Mouse (Mus musculus) neural tube, embryonic 13.5 days (tissue): ENCODE measurements around the gene Myog. TPM values are rescaled to one million over a fixed set of nuclear protein-coding genes. Genes with fewer than 3 reads are reported as not detected.

ENCODE experiments used
- ATAC-seq: fragments of 200-750 bp; cut with Nextera tagmentation; 2 replicates; pipeline ENCODE4 v1.8.0; 2017; ENCODE audit warnings: low read depth, mild to moderate bottlenecking, moderate TSS enrichment, moderate library complexity
- H3K27ac ChIP-seq: fragments of 300-500 bp; sonication (generic); replicated peaks from 2 replicates; pipeline ENCODE4 v1.5.1; 2015; ENCODE audit warnings: moderate library complexity, mild to moderate bottlenecking, inconsistent platforms
- H3K27me3 ChIP-seq: fragments of 300-500 bp; sonication (generic); 2 replicates; pipeline ENCODE4 v1.6.1; 2015; ENCODE audit warnings: mild to moderate bottlenecking, inconsistent platforms
- H3K36me3 ChIP-seq: fragments of 300-500 bp; sonication (generic); 2 replicates; pipeline ENCODE4 v1.6.1; 2015; ENCODE audit warnings: mild to moderate bottlenecking, inconsistent platforms
- H3K4me1 ChIP-seq: fragments of 300-500 bp; sonication (generic); replicated peaks from 2 replicates; pipeline ENCODE4 v1.6.1; 2015; ENCODE audit warnings: inconsistent platforms
- H3K4me2 ChIP-seq: fragments of 300-500 bp; sonication (generic); 2 replicates; pipeline ENCODE4 v1.6.1; 2015; ENCODE audit warnings: inconsistent platforms, mild to moderate bottlenecking, moderate library complexity
- H3K4me3 ChIP-seq: fragments of 300-500 bp; sonication (generic); 2 replicates; pipeline ENCODE4 v1.5.1; 2015; ENCODE audit warnings: mild to moderate bottlenecking, inconsistent platforms
- H3K9ac ChIP-seq: fragments of 300-500 bp; sonication (generic); 2 replicates; pipeline ENCODE4 v1.6.1; 2015; ENCODE audit warnings: moderate library complexity, mild to moderate bottlenecking, inconsistent platforms
- H3K9me3 ChIP-seq: fragments of 300-500 bp; sonication (generic); 2 replicates; pipeline ENCODE4 v1.6.1; 2016; ENCODE audit warnings: inconsistent platforms
- WGBS: fragments of 180-500 bp; shearing (Covaris S2); methylation state at CpG from one replicate; pipeline ENCODE4 v1.1.7; 2015; 5-methylcytosine and 5-hydroxymethylcytosine counted together
- polyA plus RNA-seq: library from polyadenylated mRNA; unstranded; fragments of >200 nt; fragmentation: Nextera tagmentation; extraction: Ambion mirVana; gene quantifications from 2 replicates; pipeline ENCODE4 v1.2.1, GENCODE M21; 2015

The Myog gene
- polyA plus RNA-seq, 1 experiment from 2014 or later: 5.2 TPM

GRCm38 (mm10) chr1:134290300-134290699 is 511 bp downstream of the Myog start:
- no peak overlapping the region for H3K4me3 ChIP-seq
- H3K9ac ChIP-seq: no peak overlapping the region
- H3K4me1 ChIP-seq: peaks cover 19% of the 10 kb centered on the region
- ATAC-seq: no peak
- H3K9me3 ChIP-seq: no peaks in the 10 kb centered on the region
- no peaks in the 10 kb centered on the region for H3K27me3 ChIP-seq
- H3K27ac ChIP-seq: no peak overlapping the region
- H3K36me3 ChIP-seq: no peaks in the 10 kb centered on the region
- WGBS: 93% methylated on average over 13 of the region's 13 CpGs
- H3K4me2 ChIP-seq: no peak overlapping the region

GRCm38 (mm10) chr1:134290909-134291308 is 1.1 kb downstream of the Myog start:
- no peaks in the 10 kb centered on the region for H3K27me3 ChIP-seq
- ATAC-seq: no peak
- H3K4me1 ChIP-seq: peaks cover 19% of the 10 kb centered on the region
- 70% methylated on average over 5 of the region's 5 CpGs for WGBS
- no peak overlapping the region for H3K4me3 ChIP-seq
- no peak overlapping the region for H3K27ac ChIP-seq
- H3K9ac ChIP-seq: no peak overlapping the region
- H3K4me2 ChIP-seq: no peak overlapping the region
- H3K9me3 ChIP-seq: no peaks in the 10 kb centered on the region
- no peaks in the 10 kb centered on the region for H3K36me3 ChIP-seq

- H3K27ac ChIP-seq: no peak overlapping the region
- H3K27me3 ChIP-seq: no peaks in the 10 kb centered on the region
- 74% methylated on average over 8 of the region's 8 CpGs for WGBS
- H3K4me2 ChIP-seq: no peak overlapping the region
- no peak overlapping the region for H3K9ac ChIP-seq
- no peak for ATAC-seq
- no peaks in the 10 kb centered on the region for H3K36me3 ChIP-seq
- no peak overlapping the region for H3K4me3 ChIP-seq
- H3K9me3 ChIP-seq: no peaks in the 10 kb centered on the region
- H3K4me1 ChIP-seq: peaks cover 19% of the 10 kb centered on the region
Measured at GRCm38 (mm10) chr1:134291555-134291954, 1.8 kb downstream of the Myog start.

GRCm38 (mm10) chr1:134292073-134292472 is 2.3 kb downstream of the Myog start:
- ATAC-seq: 0 out of 2 replicates have a peak, but pooled peaks have one; percentile 49
- Histone ChIP-seq H3K9ac (no peak overlapping the region), H3K36me3 (no peaks in the 10 kb centered on the region), H3K4me2 (no peak overlapping the region), H3K4me3 (no peak overlapping the region), H3K4me1 (peaks cover 19% of the 10 kb centered on the region), H3K27me3 (peaks cover 4% of the 10 kb centered on the region; the same call in 1 of the 2 replicates), H3K27ac (no peak overlapping the region), H3K9me3 (no peaks in the 10 kb centered on the region)
- WGBS: 27% methylated on average over 5 of the region's 5 CpGs

GRCm38 (mm10) chr1:134292601-134293000 is 2.8 kb downstream of the Myog start:
- 49% methylated on average over 9 of the region's 9 CpGs for WGBS
- Histone ChIP-seq H3K9ac (no peak overlapping the region), H3K4me1 (peaks cover 19% of the 10 kb centered on the region), H3K4me2 (no peak overlapping the region), H3K27ac (no peak overlapping the region), H3K27me3 (peaks cover 9% of the 10 kb centered on the region), H3K9me3 (no peaks in the 10 kb centered on the region), H3K36me3 (no peaks in the 10 kb centered on the region), H3K4me3 (no peak overlapping the region)
- no peak for ATAC-seq

GRCm38 (mm10) chr1:134293276-134293675 is 3.5 kb downstream of the Myog start:
- Histone ChIP-seq H3K4me1 (peaks cover 19% of the 10 kb centered on the region), H3K36me3 (no peaks in the 10 kb centered on the region), H3K9me3 (no peaks in the 10 kb centered on the region), H3K4me2 (no peak overlapping the region), H3K27me3 (peaks cover 16% of the 10 kb centered on the region), H3K27ac (no peak overlapping the region), H3K9ac (no peak overlapping the region), H3K4me3 (no peak overlapping the region)
- WGBS: 91% methylated on average over 7 of the region's 7 CpGs
- no peak for ATAC-seq

- 66% methylated on average over 3 of the region's 3 CpGs for WGBS
- Histone ChIP-seq H3K36me3 (no peaks in the 10 kb centered on the region), H3K9me3 (no peaks in the 10 kb centered on the region), H3K4me2 (no peak overlapping the region), H3K27me3 (peaks cover 23% of the 10 kb centered on the region), H3K9ac (no peak overlapping the region), H3K4me1 (peaks cover 25% of the 10 kb centered on the region), H3K4me3 (no peak overlapping the region), H3K27ac (no peak overlapping the region)
- no peak for ATAC-seq
Measured at GRCm38 (mm10) chr1:134293738-134294604, 4.2 kb downstream of the Myog start.

GRCm38 (mm10) chr1:134297265-134297664 is 7.5 kb downstream of the Myog start:
- no peak for ATAC-seq
- H3K27ac ChIP-seq: no peak overlapping the region
- H3K4me2 ChIP-seq: no peak overlapping the region
- no peak overlapping the region for H3K9ac ChIP-seq
- H3K4me3 ChIP-seq: no peak overlapping the region
- no peaks in the 10 kb centered on the region for H3K36me3 ChIP-seq
- peaks cover 44% of the 10 kb centered on the region for H3K27me3 ChIP-seq
- WGBS: 86% methylated on average over 8 of the region's 8 CpGs
- H3K9me3 ChIP-seq: no peaks in the 10 kb centered on the region
- H3K4me1 ChIP-seq: peaks cover 18% of the 10 kb centered on the region

- WGBS: 2% methylated on average over 59 of the region's 59 CpGs
- Histone ChIP-seq H3K9me3 (no peaks in the 10 kb centered on the region), H3K36me3 (no peaks in the 10 kb centered on the region), H3K4me3 (peak overlapping the region; percentile 48), H3K27ac (no peak overlapping the region), H3K9ac (peak overlapping the region; percentile 73), H3K27me3 (peaks cover 44% of the 10 kb centered on the region), H3K4me1 (peaks cover 22% of the 10 kb centered on the region), H3K4me2 (peak overlapping the region; percentile 87)
- peak; percentile 66; the same call in 1 of the 2 replicates for ATAC-seq
Measured at GRCm38 (mm10) chr1:134298636-134299411, 9.0 kb downstream of the Myog start.

GRCm38 (mm10) chr1:134302568-134303238 is 12.9 kb downstream of the Myog start:
- H3K4me2 ChIP-seq: no peak overlapping the region
- no peaks in the 10 kb centered on the region for H3K9me3 ChIP-seq
- no peak for ATAC-seq
- H3K27me3 ChIP-seq: peaks cover 34% of the 10 kb centered on the region
- H3K27ac ChIP-seq: peak overlapping the region; percentile 64
- peaks cover 7% of the 10 kb centered on the region; the same call in 1 of the 2 replicates for H3K36me3 ChIP-seq
- H3K4me3 ChIP-seq: no peak overlapping the region
- WGBS: 43% methylated on average over 8 of the region's 8 CpGs
- H3K9ac ChIP-seq: no peak overlapping the region
- peaks cover 28% of the 10 kb centered on the region for H3K4me1 ChIP-seq

- H3K4me1 ChIP-seq: peaks cover 15% of the 10 kb centered on the region; the same call in 1 of the 2 replicates
- no peak overlapping the region for H3K27ac ChIP-seq
- no peak overlapping the region for H3K4me2 ChIP-seq
- peaks cover 11% of the 10 kb centered on the region; the same call in 1 of the 2 replicates for H3K36me3 ChIP-seq
- no peak overlapping the region for H3K4me3 ChIP-seq
- H3K9ac ChIP-seq: no peak overlapping the region
- 93% methylated on average over 9 of the region's 9 CpGs for WGBS
- no peak for ATAC-seq
- peaks cover 11% of the 10 kb centered on the region for H3K27me3 ChIP-seq
- H3K9me3 ChIP-seq: no peaks in the 10 kb centered on the region
Measured at GRCm38 (mm10) chr1:134304940-134305339, 15.2 kb downstream of the Myog start.
